Mouse (Mus musculus) myocyte (in vitro differentiated cells): ENCODE measurements around the gene Hnrnpa3. TPM values are rescaled to one million over a fixed set of nuclear protein-coding genes. Genes with fewer than 3 reads are reported as not detected.
A peak's percentile ranks its signal among the peaks of the same experiment; 100 is the strongest.

Experiments
- H3K27me3 ChIP-seq: one replicate; pipeline ENCODE4 v1.6.1; 2011; ENCODE audit not compliant: control insufficient read depth, insufficient read depth, insufficient read length
- H3K36me3 ChIP-seq: one replicate; pipeline ENCODE4 v1.6.1; 2011; ENCODE audit not compliant: control insufficient read depth, insufficient read depth
- H3K4me2 ChIP-seq: one replicate; pipeline ENCODE4 v1.6.1; 2011; ENCODE audit warnings: low read depth, control low read depth
- H3K4me3 ChIP-seq: one replicate; pipeline ENCODE4 v1.5.1; 2011; ENCODE audit warnings: mild to moderate bottlenecking, control low read depth, moderate library complexity
- H3K79me2 ChIP-seq: one replicate; pipeline ENCODE4 v1.6.1; 2011; ENCODE audit not compliant: control insufficient read depth, insufficient read depth
- H3ac ChIP-seq: one replicate; pipeline ENCODE4 v1.6.1; 2011; ENCODE audit not compliant: control insufficient read depth, insufficient read length
- CEBPB ChIP-seq: IDR thresholded peaks from 2 replicates; pipeline ENCODE4 v1.6.1; 2011; ENCODE audit warnings: mild to moderate bottlenecking, moderate library complexity; ENCODE audit not compliant: poor library complexity, insufficient read depth, severe bottlenecking
- E2F4 ChIP-seq: IDR thresholded peaks from one replicate; pipeline ENCODE4 v1.6.1; 2011; ENCODE audit warnings: mild to moderate bottlenecking, control low read depth, moderate library complexity; ENCODE audit not compliant: insufficient read depth
- MAX ChIP-seq: IDR thresholded peaks from one replicate; pipeline ENCODE4 v1.6.1; 2011; ENCODE audit warnings: low read depth, mild to moderate bottlenecking, control low read depth
- MYOD1 ChIP-seq, 3 experiments: IDR thresholded peaks; one replicate each; pipeline ENCODE4 v1.6.1; 2011; ENCODE audit warnings: control low read depth in 2 of 3, low read depth in 2 of 3, mild to moderate bottlenecking in 2 of 3, moderate library complexity in 1 of 3; ENCODE audit not compliant: insufficient read length in 2 of 3, control insufficient read depth in 1 of 3
- MYOG ChIP-seq, 3 experiments: IDR thresholded peaks; one replicate each; pipeline ENCODE4 v1.6.1; 2011; ENCODE audit warnings: control low read depth in 2 of 3, low read depth in 2 of 3, mild to moderate bottlenecking in 2 of 3; ENCODE audit not compliant: insufficient read length in 2 of 3, control insufficient read depth in 1 of 3, insufficient read depth in 1 of 3
- POLR2A ChIP-seq: IDR thresholded peaks from one replicate; pipeline ENCODE4 v1.6.1; 2011; ENCODE audit warnings: low read depth, mild to moderate bottlenecking, control low read depth, moderate library complexity; ENCODE audit not compliant: insufficient read length
- POLR2AphosphoS2 ChIP-seq: IDR thresholded peaks from one replicate; pipeline ENCODE4 v1.6.1; 2011; ENCODE audit warnings: low read depth, control low read depth; ENCODE audit not compliant: insufficient read length
- REST ChIP-seq: IDR thresholded peaks from one replicate; pipeline ENCODE4 v1.6.1; 2011; ENCODE audit warnings: mild to moderate bottlenecking, control low read depth, moderate library complexity; ENCODE audit not compliant: insufficient read depth, insufficient read length
- SRF ChIP-seq: IDR thresholded peaks from one replicate; pipeline ENCODE4 v1.6.1; 2011; ENCODE audit warnings: low read depth; ENCODE audit not compliant: control insufficient read depth, insufficient read length
- TCF12 ChIP-seq: IDR thresholded peaks from one replicate; pipeline ENCODE4 v1.6.1; 2011; ENCODE audit warnings: mild to moderate bottlenecking, control low read depth; ENCODE audit not compliant: poor library complexity, insufficient read depth, severe bottlenecking
- TCF3 ChIP-seq: IDR thresholded peaks from one replicate; pipeline ENCODE4 v1.6.1; 2011; ENCODE audit warnings: low read depth, control low read depth; ENCODE audit not compliant: insufficient read length
- USF1 ChIP-seq: IDR thresholded peaks from one replicate; pipeline ENCODE4 v1.6.1; 2011; ENCODE audit warnings: low read depth, mild to moderate bottlenecking, control low read depth, moderate library complexity
- polyA plus RNA-seq: library from polyadenylated mRNA; unstranded; fragments of >200 nt; fragmentation: generic; extraction: Trizol; gene quantifications from one replicate; pipeline ENCODE4 v1.2.1, GENCODE M21; 2012; ENCODE audit warnings: missing spikeins

The Hnrnpa3 gene
- polyA plus RNA-seq, 1 experiment = 193 TPM

DNA sequence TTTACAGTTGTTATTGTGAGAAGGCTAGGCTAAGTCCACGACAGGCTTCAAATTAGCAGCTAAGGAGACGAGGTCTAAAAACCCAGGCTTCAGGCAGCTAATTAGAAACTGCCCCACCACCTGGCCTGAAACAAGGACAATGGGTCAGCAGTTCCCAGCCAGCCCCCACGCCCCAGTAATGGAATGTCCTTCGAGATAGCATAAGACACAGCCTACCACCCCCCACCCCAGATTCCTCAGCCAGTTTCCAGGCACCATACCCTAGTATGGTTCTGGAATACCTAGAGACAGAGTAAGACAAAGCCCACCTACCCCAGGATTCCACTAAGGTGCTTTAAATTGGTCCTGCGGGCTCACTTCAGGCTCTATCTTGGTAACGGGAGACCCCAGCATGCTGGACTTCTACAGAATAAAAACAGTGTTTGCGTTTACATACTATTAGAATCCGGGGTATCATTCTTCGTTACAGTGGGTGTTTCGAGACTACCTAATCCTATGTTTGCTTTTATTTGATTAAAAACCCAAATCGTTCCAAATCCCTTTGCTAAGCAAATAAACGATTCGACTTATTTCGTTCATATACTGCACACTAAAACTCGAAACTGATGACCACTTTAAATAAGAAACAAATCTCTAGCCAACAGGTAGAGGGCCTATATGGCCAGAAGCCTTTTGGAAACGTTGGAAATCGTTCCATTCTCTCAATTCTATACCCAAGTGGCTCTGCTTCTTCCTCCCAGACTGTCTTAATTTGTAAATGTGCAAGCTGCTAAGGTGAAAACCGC is 962 bp upstream of the Hnrnpa3 start:
- H3K36me3 ChIP-seq = peaks cover 21% of the 10 kb centered on the region
- H3K4me3 ChIP-seq = peak overlapping the region; percentile 91
- TF ChIP-seq MAX = no peak
- TF ChIP-seq SRF = no peak
- peak overlapping the region; percentile 73 for H3K4me2 ChIP-seq
- peaks cover 35% of the 10 kb centered on the region for H3K79me2 ChIP-seq
- no peaks in the 10 kb centered on the region for H3K27me3 ChIP-seq
- peak overlapping the region; percentile 100 for H3ac ChIP-seq

DNA sequence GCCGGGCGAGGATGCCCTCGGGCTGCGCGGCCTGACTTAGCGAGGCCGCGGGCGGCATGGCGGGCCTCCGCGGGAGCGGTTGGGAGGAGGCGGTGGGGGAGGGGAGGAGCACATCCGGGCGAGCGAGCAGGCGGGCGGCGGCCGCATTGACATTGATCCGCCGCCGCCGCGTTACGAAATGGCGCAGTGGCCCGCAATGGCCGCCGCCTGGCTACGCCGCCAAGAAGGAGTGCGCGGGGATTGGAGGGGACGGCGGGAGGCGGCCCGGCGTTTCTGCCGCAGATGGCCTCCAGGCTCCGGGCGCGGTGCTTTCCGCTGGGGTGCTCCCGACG is 534 bp downstream of the Hnrnpa3 start:
- H3K79me2 ChIP-seq = peaks cover 50% of the 10 kb centered on the region
- H3K4me2 ChIP-seq = no peak overlapping the region
- peak overlapping the region; percentile 100 for H3ac ChIP-seq
- TF ChIP-seq POLR2AphosphoS2 = peak; percentile 83
- no peak for TF ChIP-seq MAX
- TF ChIP-seq E2F4 = no peak
- TF ChIP-seq POLR2A = peak; percentile 42
- peak in 1 of 3 experiments; percentile 16 for TF ChIP-seq MYOG (IDR thresholded peaks at IDR 0.05; ENCODE audit: control insufficient read depth in 1 of 3, insufficient read depth in 1 of 3, insufficient read length in 2 of 3, low read depth in 2 of 3)
- no peak for TF ChIP-seq TCF12
- TF ChIP-seq TCF3 = no peak
- peaks cover 36% of the 10 kb centered on the region for H3K36me3 ChIP-seq
- H3K4me3 ChIP-seq = peak overlapping the region; percentile 91
- H3K27me3 ChIP-seq = no peaks in the 10 kb centered on the region

GRCm38 (mm10) chr2:75660255-75660948 is 1.3 kb downstream of the Hnrnpa3 start:
- Histone ChIP-seq H3K27me3 (no peaks in the 10 kb centered on the region), H3ac (peak overlapping the region; percentile 100), H3K4me3 (peak overlapping the region; percentile 91), H3K4me2 (peak overlapping the region; percentile 81), H3K36me3 (peaks cover 43% of the 10 kb centered on the region), H3K79me2 (peaks cover 54% of the 10 kb centered on the region)
- TF ChIP-seq POLR2A (peak; percentile 13), TCF3 (no peak), USF1 (no peak), SRF (no peak), POLR2AphosphoS2 (peak; percentile 59)

DNA sequence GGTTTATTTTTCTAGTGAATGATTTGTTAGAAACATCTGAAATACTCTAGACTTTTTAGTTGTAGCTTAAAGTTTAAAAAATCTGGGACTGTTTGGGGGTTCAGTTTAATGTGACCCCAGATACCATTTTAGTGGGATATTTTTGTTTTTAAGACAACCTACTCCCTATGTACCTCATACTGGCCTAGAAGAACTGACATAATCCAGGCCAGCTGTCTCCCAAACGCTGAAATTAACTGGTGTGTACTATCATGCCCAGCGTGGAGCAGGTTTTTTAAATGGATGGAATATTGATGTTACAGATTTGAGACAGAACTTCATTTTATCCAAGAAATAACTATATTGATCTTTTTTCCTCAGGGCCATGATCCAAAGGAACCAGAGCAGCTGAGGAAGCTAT is 2.0 kb downstream of the Hnrnpa3 start:
- Histone ChIP-seq H3K36me3 (peaks cover 45% of the 10 kb centered on the region), H3K79me2 (peaks cover 54% of the 10 kb centered on the region), H3K4me3 (peak overlapping the region; percentile 91), H3K27me3 (no peaks in the 10 kb centered on the region), H3K4me2 (peak overlapping the region; percentile 81), H3ac (no peak overlapping the region)
- no peak for TF ChIP-seq POLR2AphosphoS2
- TF ChIP-seq USF1 = no peak
- TF ChIP-seq CEBPB = no peak
- TF ChIP-seq TCF12 = no peak
- TF ChIP-seq REST = no peak
- no peak for TF ChIP-seq POLR2A
- no peak for TF ChIP-seq MAX
- no peak for TF ChIP-seq MYOG (IDR thresholded peaks at IDR 0.05; ENCODE audit: control insufficient read depth in 1 of 3, insufficient read depth in 1 of 3, insufficient read length in 2 of 3, low read depth in 2 of 3)
- TF ChIP-seq MYOD1 (IDR thresholded peaks at IDR 0.05; ENCODE audit: control insufficient read depth in 1 of 3, insufficient read length in 2 of 3, low read depth in 2 of 3) = no peak
- no peak for TF ChIP-seq SRF
- TF ChIP-seq TCF3 = no peak
- no peak for TF ChIP-seq E2F4

DNA sequence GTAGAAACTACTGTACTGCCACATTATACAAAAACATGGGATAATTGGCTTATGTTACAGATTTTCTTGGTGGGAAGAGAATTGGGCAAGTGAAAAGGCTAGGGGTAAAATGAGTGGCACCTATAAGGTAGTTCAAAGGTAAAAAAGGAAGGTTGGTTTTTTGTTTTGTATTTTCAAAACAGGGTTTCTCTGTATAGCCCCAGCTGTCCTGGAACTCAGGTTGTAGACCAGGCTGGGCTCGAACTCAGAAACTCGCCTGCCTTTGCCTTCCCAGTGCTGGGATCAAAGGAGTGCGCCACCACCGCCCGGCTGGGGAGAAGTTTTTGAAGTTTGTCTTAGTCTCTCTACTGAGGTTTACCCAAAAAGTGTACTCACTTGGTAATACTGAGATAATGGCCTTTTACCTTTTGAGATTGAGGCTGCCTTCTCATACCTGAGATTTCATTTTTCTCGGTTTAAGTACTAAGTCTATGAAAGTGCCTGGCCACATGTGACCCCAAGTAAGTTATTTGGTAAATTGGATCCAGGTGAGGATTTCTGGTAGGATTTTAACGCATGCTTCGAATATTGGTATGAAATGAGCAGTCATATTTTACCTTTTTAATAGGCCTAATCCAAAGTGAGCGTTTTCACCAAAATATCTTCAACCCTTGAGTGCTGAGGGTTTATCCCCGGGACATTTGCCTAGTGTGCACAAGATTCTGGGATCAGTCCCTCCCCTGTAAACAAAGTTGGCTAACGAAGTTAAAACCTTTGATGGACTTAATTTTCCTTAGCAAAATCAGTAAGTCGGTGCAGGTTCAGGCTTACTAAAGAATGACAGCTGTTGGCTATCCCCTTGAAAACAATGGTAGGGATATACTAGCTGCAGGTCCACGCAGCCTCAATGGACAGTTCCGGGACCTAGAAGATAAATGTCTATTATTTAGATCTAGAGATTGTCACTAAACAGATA is 10.7 kb downstream of the Hnrnpa3 start:
- Histone ChIP-seq H3K4me2 (no peak overlapping the region), H3K36me3 (peaks cover 16% of the 10 kb centered on the region), H3ac (no peak overlapping the region), H3K79me2 (peaks cover 3% of the 10 kb centered on the region), H3K4me3 (no peak overlapping the region), H3K27me3 (no peaks in the 10 kb centered on the region)
- no peak for TF ChIP-seq TCF12
- peak; percentile 94 for TF ChIP-seq POLR2AphosphoS2
